8 mouse cellular contexts compared by ENCODE assay signal in genomic region chr1:133491857-133492290, GRCm38 (mm10).
DNase-seq lines count a peak whose midpoint lies in the region; ATAC-seq and TF ChIP-seq lines count a peak whose summit lies in the region.

No protein-coding gene starts in this region.

- peaks cover 17% of the 10 kb centered on the region for H3K4me1 ChIP-seq in brown adipose tissue, adult 24 weeks (ENCODE audit: control insufficient read depth, insufficient read depth, insufficient read length, low read length)
- peaks cover 28% of the 10 kb centered on the region for H3K4me1 ChIP-seq in hindbrain, embryonic 13.5 days (replicated peaks)
- H3K4me1 ChIP-seq in midbrain, embryonic 10.5 days = peaks cover 47% of the 10 kb centered on the region

- H3K36me3 ChIP-seq in hindbrain, embryonic 13.5 days = no peaks in the 10 kb centered on the region
- H3K36me3 ChIP-seq in midbrain, embryonic 10.5 days = no peaks in the 10 kb centered on the region

- 0% methylated on average over 4 of the region's 4 CpGs for WGBS in hindbrain, embryonic 13.5 days
- WGBS in midbrain, embryonic 10.5 days = 7% methylated on average over 4 of the region's 4 CpGs

- H3K27ac ChIP-seq in brown adipose tissue, adult 24 weeks (replicated peaks; ENCODE audit: low read depth, low read length) = peak overlapping the region; percentile 55
- peak overlapping the region; percentile 96 for H3K27ac ChIP-seq in hindbrain, embryonic 13.5 days
- peak overlapping the region; percentile 97 for H3K27ac ChIP-seq in midbrain, embryonic 10.5 days (replicated peaks)
- H3K27ac ChIP-seq in left cerebral cortex, adult 2 months = no peak overlapping the region

- peak overlapping the region; percentile 72 for H3K9ac ChIP-seq in hindbrain, embryonic 13.5 days

- H3K4me3 ChIP-seq in brown adipose tissue, adult 24 weeks (ENCODE audit: insufficient read depth, low read depth, low read length) = no peak overlapping the region
- no peak overlapping the region for H3K4me3 ChIP-seq in hindbrain, embryonic 13.5 days
- H3K4me3 ChIP-seq in midbrain, embryonic 10.5 days = peak overlapping the region; percentile 48
- H3K4me3 ChIP-seq in left cerebral cortex, adult 2 months = no peak overlapping the region

- ATAC-seq in hindbrain, embryonic 13.5 days (ENCODE audit: low FRiP score) = 0 out of 2 replicates have a peak, but pooled peaks have one; percentile 14

- TF ChIP-seq CTCF in left cerebral cortex, adult 2 months (IDR thresholded peaks at IDR 0.05) = no peak

- peak overlapping the region; percentile 57 for H3K4me2 ChIP-seq in hindbrain, embryonic 13.5 days

- DNase-seq in embryo, embryonic 10 days (ENCODE audit: low spot score) = peak; percentile 29
- no peak for DNase-seq in embryo, embryonic 11 days
- DNase-seq in midbrain, embryonic 10.5 days (ENCODE audit: low spot score) = no peak
- no peak for DNase-seq in left cerebral cortex, adult 2 months (ENCODE audit: extremely low spot score in 1 of 2, low spot score in 2 of 2)
- DNase-seq in right cerebral cortex, postnatal 14 days = no peak
- no peak for DNase-seq in cerebellum, postnatal 4 days (ENCODE audit: low spot score in 2 of 2)

- H3K27me3 ChIP-seq in hindbrain, embryonic 13.5 days = no peaks in the 10 kb centered on the region
- no peaks in the 10 kb centered on the region for H3K27me3 ChIP-seq in midbrain, embryonic 10.5 days (ENCODE audit: low read depth, poor library complexity, severe bottlenecking)

- intact Hi-C loops in left cerebral cortex, adult 2 months (cut with DNase I) = loop anchor here (2.0 to 5.0 kb wide), 2 partner anchors 67 to 110 kb away; partner anchors contain the start of gene Sox13

- no peaks in the 10 kb centered on the region for H3K9me3 ChIP-seq in hindbrain, embryonic 13.5 days
- H3K9me3 ChIP-seq in midbrain, embryonic 10.5 days (replicated peaks) = no peaks in the 10 kb centered on the region
